Mouse (Mus musculus) midbrain, embryonic 11.5 days (tissue): Measurements from ENCODE around the gene Gsap. TPM values are rescaled to one million over a fixed set of nuclear protein-coding genes. Genes with fewer than 3 reads are reported as not detected.

Experiments used
- ATAC-seq: fragments of 200-750 bp; cut with Nextera tagmentation; 2 replicates; pipeline ENCODE4 v1.8.0; 2017; ENCODE audit warnings: moderate TSS enrichment, moderate library complexity; ENCODE audit not compliant: low FRiP score
- DNase-seq: peaks from one replicate; pipeline ENCODE4 v3.0.0; 2015; ENCODE audit warnings: low spot score; ENCODE audit errors: missing footprints
- H3K27ac ChIP-seq: fragments of 300-500 bp; sonication (generic); 2 replicates; pipeline ENCODE4 v1.5.1; 2014; ENCODE audit warnings: low read depth, low read length
- H3K27me3 ChIP-seq: fragments of 300-500 bp; sonication (generic); 2 replicates; pipeline ENCODE4 v1.6.1; 2014; ENCODE audit warnings: mild to moderate bottlenecking, low read length, moderate library complexity, mixed read lengths; ENCODE audit not compliant: control insufficient read depth, insufficient read depth
- H3K36me3 ChIP-seq: fragments of 300-500 bp; sonication (generic); 2 replicates; pipeline ENCODE4 v1.6.1; 2014; ENCODE audit warnings: mild to moderate bottlenecking, low read length, moderate library complexity, mixed read lengths; ENCODE audit not compliant: control insufficient read depth, insufficient read depth
- H3K4me1 ChIP-seq: fragments of 300-500 bp; sonication (generic); 2 replicates; pipeline ENCODE4 v1.6.1; 2014; ENCODE audit warnings: low read length; ENCODE audit not compliant: control insufficient read depth, insufficient read depth
- H3K4me2 ChIP-seq: fragments of 300-500 bp; sonication (generic); 2 replicates; pipeline ENCODE4 v1.6.1; 2014; ENCODE audit warnings: mild to moderate bottlenecking, moderate library complexity
- H3K4me3 ChIP-seq: fragments of 300-500 bp; sonication (generic); 2 replicates; pipeline ENCODE4 v1.5.1; 2014; ENCODE audit warnings: low read depth, low read length
- H3K9ac ChIP-seq: fragments of 300-500 bp; sonication (generic); 2 replicates; pipeline ENCODE4 v1.6.1; 2014; ENCODE audit warnings: low read length
- H3K9me3 ChIP-seq: fragments of 300-500 bp; sonication (generic); 2 replicates; pipeline ENCODE4 v1.6.1; 2016; ENCODE audit warnings: low read length; ENCODE audit not compliant: control insufficient read depth
- WGBS: fragments of 180-500 bp; shearing (Covaris S2); extraction: QIAGEN DNeasy Blood & Tissue Kit; methylation state at CpG from one replicate; pipeline ENCODE4 v1.1.7; 2014; 5-methylcytosine and 5-hydroxymethylcytosine counted together
- polyA plus RNA-seq: library from polyadenylated mRNA; unstranded; fragments of >200 nt; fragmentation: Nextera tagmentation; extraction: Ambion mirVana; gene quantifications from 2 replicates; pipeline ENCODE4 v1.2.1, GENCODE M21; 2014

Gene Gsap
- polyA plus RNA-seq, 1 experiment from 2014 or later, result 2.4 TPM

DNA sequence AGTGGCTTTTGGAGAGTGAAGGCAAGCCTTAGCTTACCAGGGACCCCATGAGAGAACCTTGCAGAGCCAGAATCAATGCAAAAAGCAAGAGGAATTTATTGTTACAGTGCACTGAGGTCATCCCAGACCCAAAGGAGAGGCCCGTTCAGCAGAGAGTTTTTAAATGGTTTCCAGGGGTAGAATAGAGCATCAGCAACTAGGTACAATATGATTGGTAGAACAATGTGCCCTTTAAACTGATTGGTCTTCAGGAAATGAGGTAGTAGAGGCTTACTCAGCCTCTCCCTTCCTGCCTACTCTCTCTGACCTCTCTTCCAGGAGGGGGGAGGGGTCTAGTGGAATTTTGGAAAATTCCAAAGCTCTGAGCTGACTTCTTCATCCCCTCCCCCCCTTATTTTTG is 59.2 kb downstream of the Gsap start:
- DNase-seq (no peak), ATAC-seq (no peak)
- H3K27me3 ChIP-seq, result no peaks in the 10 kb centered on the region
- no peak overlapping the region for H3K27ac ChIP-seq
- no peaks in the 10 kb centered on the region for H3K4me1 ChIP-seq
- no peak overlapping the region for H3K9ac ChIP-seq
- no peak overlapping the region for H3K4me3 ChIP-seq
- WGBS, result 76% methylated on average over 1 of the region's 1 CpGs
- H3K9me3 ChIP-seq, result no peaks in the 10 kb centered on the region
- H3K36me3 ChIP-seq, result no peaks in the 10 kb centered on the region
- no peak overlapping the region for H3K4me2 ChIP-seq

DNA sequence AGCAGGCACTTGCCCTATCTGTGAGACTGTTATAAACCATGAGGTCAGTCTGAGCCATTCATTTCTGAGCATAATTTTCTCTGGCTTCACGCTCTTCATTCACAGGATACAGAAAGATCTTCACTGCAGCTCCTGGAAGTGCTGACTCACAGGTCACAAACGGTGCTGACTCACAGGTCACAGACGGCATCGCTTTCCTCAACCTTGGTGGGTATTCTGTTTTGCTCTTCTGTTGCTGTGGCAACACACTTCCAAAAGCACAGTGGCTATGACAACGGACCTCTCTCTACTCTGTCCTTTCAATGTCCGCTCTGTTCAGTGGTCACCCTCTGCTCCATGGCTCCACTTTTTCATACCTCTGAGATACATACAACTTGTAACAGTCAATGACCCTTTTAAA is 60.7 kb downstream of the Gsap start:
- 83% methylated on average over 6 of the region's 6 CpGs for WGBS

DNA sequence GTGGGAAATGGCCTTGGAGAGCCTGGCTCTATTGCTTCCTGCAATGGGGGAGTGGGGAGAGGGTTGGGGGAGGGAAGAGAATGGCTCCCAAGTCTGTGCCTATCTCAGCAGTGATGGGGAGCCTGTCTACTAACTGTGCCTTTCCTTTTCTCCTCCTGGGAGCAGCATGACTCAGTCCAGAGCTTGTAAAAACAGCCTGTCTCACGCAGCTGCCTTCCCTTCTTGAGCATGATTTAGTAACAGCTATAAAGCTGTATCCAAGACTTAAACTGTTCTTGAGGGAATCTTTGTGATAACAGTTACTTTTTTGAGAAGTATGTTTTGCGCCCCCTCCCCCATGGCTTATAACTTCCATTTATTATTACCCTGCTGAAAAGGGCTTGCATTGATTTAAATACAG is 61.9 kb downstream of the Gsap start:
- H3K4me2 ChIP-seq, result no peak overlapping the region
- 80% methylated on average over 2 of the region's 2 CpGs for WGBS
- no peaks in the 10 kb centered on the region for H3K36me3 ChIP-seq
- no peaks in the 10 kb centered on the region for H3K4me1 ChIP-seq
- no peak for ATAC-seq
- no peaks in the 10 kb centered on the region for H3K27me3 ChIP-seq
- no peak overlapping the region for H3K27ac ChIP-seq
- DNase-seq, result no peak
- H3K9me3 ChIP-seq, result no peaks in the 10 kb centered on the region
- H3K9ac ChIP-seq, result no peak overlapping the region
- no peak overlapping the region for H3K4me3 ChIP-seq

More for the DNA sequence above, 60.7 kb downstream of the Gsap start:
- H3K4me2 ChIP-seq, result no peak overlapping the region
- no peaks in the 10 kb centered on the region for H3K36me3 ChIP-seq
- DNase-seq, result no peak
- ATAC-seq, result no peak
- H3K4me3 ChIP-seq, result no peak overlapping the region
- no peaks in the 10 kb centered on the region for H3K9me3 ChIP-seq
- no peaks in the 10 kb centered on the region for H3K4me1 ChIP-seq
- H3K27ac ChIP-seq, result no peak overlapping the region
- H3K27me3 ChIP-seq, result no peaks in the 10 kb centered on the region
- H3K9ac ChIP-seq, result no peak overlapping the region

DNA sequence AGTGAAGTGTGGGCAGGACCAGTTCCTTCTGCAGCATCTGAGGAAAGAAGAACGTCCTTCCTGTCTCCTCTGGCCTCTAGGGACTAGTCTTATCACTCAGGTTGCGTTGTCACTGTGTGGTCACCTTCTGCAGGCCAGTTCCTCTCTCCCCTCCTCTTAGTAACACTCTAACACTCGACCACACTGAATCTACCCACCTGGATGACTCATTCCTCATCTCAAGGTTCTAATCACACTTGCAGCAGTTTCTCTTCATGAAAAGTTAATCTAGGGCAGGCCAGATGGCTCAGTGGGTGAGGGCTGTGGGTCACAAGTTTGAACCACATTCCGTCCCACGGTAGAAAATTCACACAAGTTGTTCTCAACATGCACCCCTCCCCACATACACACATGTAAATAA is 62.8 kb downstream of the Gsap start:
- H3K4me3 ChIP-seq, result no peak overlapping the region
- H3K4me2 ChIP-seq, result no peak overlapping the region
- no peak for DNase-seq
- no peak overlapping the region for H3K27ac ChIP-seq
- no peaks in the 10 kb centered on the region for H3K9me3 ChIP-seq
- no peaks in the 10 kb centered on the region for H3K36me3 ChIP-seq
- H3K9ac ChIP-seq, result no peak overlapping the region
- ATAC-seq, result no peak
- 73% methylated on average over 5 of the region's 5 CpGs for WGBS
- no peaks in the 10 kb centered on the region for H3K27me3 ChIP-seq
- no peaks in the 10 kb centered on the region for H3K4me1 ChIP-seq

DNA sequence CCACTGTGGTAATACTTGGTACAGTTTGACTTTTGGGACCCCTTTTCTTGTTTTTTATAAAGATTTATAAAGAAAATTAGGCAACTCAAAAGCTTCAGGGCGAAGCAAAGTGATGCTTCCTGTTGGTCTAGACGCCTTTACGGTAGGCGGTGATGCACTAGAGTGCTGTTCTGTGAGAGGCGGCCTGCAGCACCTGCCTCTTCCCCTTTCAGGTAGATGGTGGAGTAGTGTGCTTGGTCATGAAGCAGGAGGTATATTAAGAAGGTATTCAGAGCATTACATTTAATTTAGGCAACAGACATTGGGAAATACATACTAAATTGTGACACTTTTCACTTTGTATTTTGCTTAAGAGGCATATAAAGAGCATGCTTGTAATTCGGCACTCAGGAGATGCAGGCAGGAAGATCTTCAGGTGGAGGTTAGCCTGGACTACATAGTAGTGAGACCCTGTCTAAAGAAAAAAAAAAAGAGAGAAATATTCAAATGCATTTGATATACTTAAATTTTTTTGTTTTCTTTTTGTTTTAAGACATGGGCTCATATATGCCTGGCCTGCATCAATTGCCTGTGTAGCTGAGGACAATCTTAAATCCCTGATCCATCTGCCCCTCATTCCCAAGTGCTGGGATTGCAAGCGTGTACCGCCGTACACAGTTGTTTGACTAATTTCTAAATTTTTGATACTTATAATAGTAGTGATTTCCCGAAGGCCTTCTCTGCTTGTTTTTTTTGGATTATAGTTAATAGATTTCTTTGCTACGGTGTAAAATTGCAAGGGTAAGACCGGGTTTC is 68.9 kb downstream of the Gsap start:
- no peak overlapping the region for H3K9ac ChIP-seq
- H3K4me3 ChIP-seq, result no peak overlapping the region
- ATAC-seq (no peak), DNase-seq (peak; percentile 75)
- 93% methylated on average over 12 of the region's 12 CpGs for WGBS
- no peaks in the 10 kb centered on the region for H3K27me3 ChIP-seq
- no peak overlapping the region for H3K4me2 ChIP-seq
- no peaks in the 10 kb centered on the region for H3K36me3 ChIP-seq
- no peaks in the 10 kb centered on the region for H3K9me3 ChIP-seq
- H3K27ac ChIP-seq, result no peak overlapping the region
- H3K4me1 ChIP-seq, result no peaks in the 10 kb centered on the region

DNA sequence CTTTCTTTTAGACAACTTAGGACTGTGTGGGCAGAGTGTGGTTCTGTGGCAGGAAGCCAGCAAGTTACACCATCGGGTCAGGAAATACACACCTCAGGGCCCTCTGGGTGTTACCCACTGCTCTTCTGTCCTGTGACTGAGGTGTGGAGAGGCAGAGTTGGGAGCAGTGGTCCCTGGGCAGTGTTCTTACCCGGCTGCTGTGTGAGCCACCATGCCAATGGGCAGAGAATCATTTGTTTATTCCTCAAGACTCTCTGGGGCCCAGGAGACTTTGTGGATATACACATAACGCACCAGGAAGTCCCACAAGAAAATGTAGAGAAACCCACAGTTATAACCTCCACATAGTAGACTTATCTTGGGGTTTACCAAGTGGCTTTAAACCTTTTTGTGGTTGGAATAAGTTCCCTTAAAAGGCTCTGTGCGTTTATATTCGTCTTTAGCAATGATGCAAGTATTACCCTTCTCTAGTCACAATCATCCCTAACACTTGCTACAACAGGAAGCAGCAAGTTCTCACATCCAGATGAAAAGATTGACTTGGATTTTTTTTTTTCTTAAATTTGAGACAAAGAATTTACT is 69.6 kb downstream of the Gsap start:
- Histone ChIP-seq H3K9me3 (no peaks in the 10 kb centered on the region), H3K36me3 (no peaks in the 10 kb centered on the region), H3K27ac (no peak overlapping the region), H3K27me3 (no peaks in the 10 kb centered on the region), H3K4me2 (no peak overlapping the region), H3K9ac (no peak overlapping the region), H3K4me3 (no peak overlapping the region), H3K4me1 (no peaks in the 10 kb centered on the region)
- 91% methylated on average over 5 of the region's 5 CpGs for WGBS
- ATAC-seq (no peak), DNase-seq (peak; percentile 54)

DNA sequence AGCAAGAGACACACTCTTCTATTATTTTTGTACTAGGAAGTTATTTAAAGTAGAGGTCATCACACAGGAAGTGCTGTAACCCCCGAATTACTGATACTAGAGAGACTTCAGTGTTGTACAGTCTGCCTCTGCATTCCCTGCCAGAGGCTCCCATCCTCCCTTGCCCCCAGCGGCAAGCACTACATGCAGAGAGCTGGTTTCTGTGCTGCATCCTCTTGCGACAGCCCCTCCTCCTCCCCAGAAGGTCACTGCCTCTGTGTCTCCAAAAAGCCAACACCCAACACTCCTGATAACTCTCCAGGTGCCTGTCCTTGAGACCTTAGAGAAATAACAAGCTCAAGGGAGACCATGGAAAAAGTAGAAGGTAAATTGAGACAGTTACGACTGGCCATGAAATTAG is 71.1 kb downstream of the Gsap start:
- Histone ChIP-seq H3K9me3 (no peaks in the 10 kb centered on the region), H3K4me3 (no peak overlapping the region), H3K4me2 (no peak overlapping the region), H3K27me3 (no peaks in the 10 kb centered on the region), H3K36me3 (no peaks in the 10 kb centered on the region), H3K27ac (no peak overlapping the region), H3K9ac (no peak overlapping the region), H3K4me1 (peaks cover 3% of the 10 kb centered on the region)
- 70% methylated on average over 4 of the region's 4 CpGs for WGBS
- no peak for ATAC-seq
- no peak for DNase-seq

DNA sequence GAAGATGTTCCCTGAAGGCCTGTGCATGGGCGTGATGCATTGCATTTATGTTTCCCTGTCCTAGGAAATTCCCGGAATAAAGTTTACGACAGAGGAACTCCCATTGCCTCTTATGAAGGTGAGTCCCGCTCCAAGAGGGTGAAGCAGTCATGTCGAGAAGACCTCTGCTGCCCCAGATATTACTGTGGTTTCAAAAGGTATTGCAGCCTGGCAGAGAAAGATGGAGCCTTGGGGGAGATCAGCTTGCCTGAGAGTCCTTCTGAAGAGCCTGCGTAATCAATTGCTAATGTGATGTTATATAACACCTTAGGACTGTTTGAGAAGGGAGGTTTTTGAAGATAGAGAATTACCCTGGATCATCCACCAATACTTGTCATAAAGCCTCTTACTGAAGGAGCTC is 71.8 kb downstream of the Gsap start:
- Histone ChIP-seq H3K4me3 (no peak overlapping the region), H3K4me1 (peaks cover 4% of the 10 kb centered on the region), H3K4me2 (no peak overlapping the region), H3K36me3 (no peaks in the 10 kb centered on the region), H3K27ac (no peak overlapping the region), H3K27me3 (no peaks in the 10 kb centered on the region), H3K9ac (no peak overlapping the region), H3K9me3 (no peaks in the 10 kb centered on the region)
- ATAC-seq (no peak), DNase-seq (peak; percentile 60)
- WGBS, result 70% methylated on average over 6 of the region's 6 CpGs

GRCm38 (mm10) chr5:21260746-21261145 is 74.7 kb downstream of the Gsap start:
- 81% methylated on average over 7 of the region's 7 CpGs for WGBS
- no peaks in the 10 kb centered on the region for H3K36me3 ChIP-seq
- H3K4me2 ChIP-seq, result no peak overlapping the region
- ATAC-seq (no peak), DNase-seq (peak; percentile 69)
- no peaks in the 10 kb centered on the region for H3K27me3 ChIP-seq
- peaks cover 14% of the 10 kb centered on the region for H3K4me1 ChIP-seq
- no peaks in the 10 kb centered on the region for H3K9me3 ChIP-seq
- no peak overlapping the region for H3K27ac ChIP-seq
- no peak overlapping the region for H3K9ac ChIP-seq
- H3K4me3 ChIP-seq, result no peak overlapping the region
